Mouse (Mus musculus): ENCODE measurements around the gene Wdr62.

- TF ChIP-seq POLR2A (IDR thresholded peaks at IDR 0.05; ENCODE audit: borderline replicate concordance, low read depth, low read length): no peak
- no peak for TF ChIP-seq CTCF (IDR thresholded peaks at IDR 0.05; ENCODE audit: low read depth, low read length)
Measured at GRCm38 (mm10) chr7:30217277-30217676, 62.9 kb downstream of the Wdr62 start.

Measured in bone marrow macrophage, adult 2 months (primary cell).